Mouse (Mus musculus): ENCODE measurements at regions not wholly inside any gene's neighbourhood (a gene's known extent, or its start where the extent isn't known, plus 50 kb on each side); places are given as distances from the start of the nearest gene placed in this dataset.

DNA sequence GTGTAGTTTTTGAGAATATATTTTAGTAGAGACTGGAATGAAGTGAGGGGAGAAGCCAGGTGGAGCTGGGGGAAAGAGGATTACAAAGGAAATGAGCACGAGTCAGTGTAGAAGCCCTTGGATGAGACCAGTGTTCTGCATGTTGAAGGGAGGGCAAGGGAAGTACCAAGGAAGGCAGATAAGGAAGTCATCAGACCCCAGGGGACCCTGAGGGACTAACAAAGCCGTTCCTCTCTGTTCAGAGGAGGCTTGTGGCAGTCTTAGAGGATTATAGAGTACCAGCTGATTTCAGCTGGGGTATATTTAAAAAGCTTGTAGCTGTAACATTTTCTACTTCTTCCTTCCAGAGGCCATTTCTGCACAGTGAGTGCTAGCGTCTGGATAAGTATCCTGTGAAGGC is 56.7 kb upstream of the Igsf9b start:
- Histone ChIP-seq H3K9me3 (replicated peaks) (no peaks in the 10 kb centered on the region), H3K27ac (replicated peaks) (no peak overlapping the region), H3K4me1 (no peaks in the 10 kb centered on the region), H3K9ac (replicated peaks) (no peak overlapping the region), H3K4me2 (no peak overlapping the region), H3K27me3 (replicated peaks) (no peaks in the 10 kb centered on the region), H3K36me3 (no peaks in the 10 kb centered on the region), H3K4me3 (replicated peaks) (no peak overlapping the region)
- no peak for ATAC-seq (ENCODE audit: low FRiP score)
- WGBS: 38% methylated on average over 3 of the region's 3 CpGs

DNA sequence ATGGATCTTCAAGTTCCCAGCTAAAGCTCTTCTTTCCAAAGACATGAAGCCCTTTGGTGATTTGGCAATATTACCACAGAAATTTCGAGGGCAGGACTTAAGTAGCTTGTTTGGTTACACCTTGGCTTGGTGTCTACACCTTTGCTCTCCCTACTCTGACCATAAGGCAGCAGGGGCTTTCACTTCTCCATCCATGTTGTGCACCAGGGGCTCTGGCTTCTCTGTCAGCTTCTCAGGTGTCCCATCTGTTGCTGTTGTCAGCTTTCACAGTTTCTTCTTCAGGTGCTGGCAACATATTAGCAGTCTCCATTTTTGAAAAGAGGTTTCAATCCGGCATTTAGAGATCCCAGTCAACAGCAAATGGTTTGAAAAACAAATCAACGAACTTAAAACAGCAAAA is 58.1 kb upstream of the Igsf9b start:
- WGBS: 81% methylated on average over 3 of the region's 3 CpGs
- Histone ChIP-seq H3K27me3 (replicated peaks) (no peaks in the 10 kb centered on the region), H3K4me3 (replicated peaks) (no peak overlapping the region), H3K9ac (replicated peaks) (no peak overlapping the region), H3K9me3 (replicated peaks) (no peaks in the 10 kb centered on the region), H3K4me2 (no peak overlapping the region), H3K4me1 (no peaks in the 10 kb centered on the region), H3K27ac (replicated peaks) (no peak overlapping the region), H3K36me3 (no peaks in the 10 kb centered on the region)
- no peak for ATAC-seq (ENCODE audit: low FRiP score)

DNA sequence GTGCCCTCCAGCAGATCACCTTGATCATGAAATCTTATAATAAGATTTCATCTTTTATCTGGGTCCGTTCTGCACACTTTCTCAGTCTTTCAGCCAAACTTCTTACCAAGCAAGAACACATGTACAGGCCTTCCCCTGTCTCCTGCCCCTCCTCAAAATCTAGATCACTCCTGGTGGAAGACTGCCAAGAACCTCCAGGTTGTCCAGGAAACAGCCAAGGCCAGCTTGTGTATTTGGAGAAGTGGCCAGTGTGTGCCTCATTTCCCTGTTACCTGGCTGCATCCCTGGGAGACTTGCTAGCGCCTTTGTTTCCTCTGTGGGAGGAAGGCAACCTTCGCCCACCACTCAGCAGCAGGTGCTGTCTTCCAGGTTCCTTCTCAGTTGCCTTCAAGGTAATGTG is 58.5 kb upstream of the Igsf9b start:
- WGBS: 94% methylated on average over 3 of the region's 3 CpGs
- Histone ChIP-seq H3K36me3 (no peaks in the 10 kb centered on the region), H3K4me2 (no peak overlapping the region), H3K27ac (replicated peaks) (no peak overlapping the region), H3K4me1 (no peaks in the 10 kb centered on the region), H3K9me3 (replicated peaks) (no peaks in the 10 kb centered on the region), H3K27me3 (replicated peaks) (no peaks in the 10 kb centered on the region), H3K4me3 (replicated peaks) (no peak overlapping the region), H3K9ac (replicated peaks) (no peak overlapping the region)
- no peak for ATAC-seq (ENCODE audit: low FRiP score)

DNA sequence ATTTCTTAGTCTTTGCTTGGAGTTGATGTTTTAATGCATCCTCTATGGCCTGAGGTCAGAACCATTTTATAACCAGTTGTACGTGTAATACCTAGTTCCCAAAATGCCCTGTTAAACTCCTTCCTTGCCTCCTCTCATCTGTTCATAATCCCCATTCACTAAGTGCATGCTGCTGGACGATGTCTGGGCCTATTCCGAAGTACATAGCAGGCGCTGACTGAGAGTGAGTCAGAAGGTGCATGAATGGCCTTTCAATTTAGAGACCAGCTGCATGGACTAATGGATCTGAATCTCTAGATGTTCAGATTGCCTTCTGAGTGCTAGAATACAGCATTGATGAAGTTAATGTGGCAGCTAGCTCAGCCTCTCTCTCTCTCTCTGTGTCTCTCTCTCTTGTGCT is 66.3 kb upstream of the Igsf9b start:
- no peak for ATAC-seq (ENCODE audit: low FRiP score)
- Histone ChIP-seq H3K4me2 (no peak overlapping the region), H3K4me1 (no peaks in the 10 kb centered on the region), H3K27me3 (replicated peaks) (no peaks in the 10 kb centered on the region), H3K4me3 (replicated peaks) (no peak overlapping the region), H3K36me3 (no peaks in the 10 kb centered on the region), H3K27ac (replicated peaks) (no peak overlapping the region), H3K9me3 (replicated peaks) (no peaks in the 10 kb centered on the region), H3K9ac (replicated peaks) (no peak overlapping the region)
- WGBS: 57% methylated on average over 4 of the region's 4 CpGs

DNA sequence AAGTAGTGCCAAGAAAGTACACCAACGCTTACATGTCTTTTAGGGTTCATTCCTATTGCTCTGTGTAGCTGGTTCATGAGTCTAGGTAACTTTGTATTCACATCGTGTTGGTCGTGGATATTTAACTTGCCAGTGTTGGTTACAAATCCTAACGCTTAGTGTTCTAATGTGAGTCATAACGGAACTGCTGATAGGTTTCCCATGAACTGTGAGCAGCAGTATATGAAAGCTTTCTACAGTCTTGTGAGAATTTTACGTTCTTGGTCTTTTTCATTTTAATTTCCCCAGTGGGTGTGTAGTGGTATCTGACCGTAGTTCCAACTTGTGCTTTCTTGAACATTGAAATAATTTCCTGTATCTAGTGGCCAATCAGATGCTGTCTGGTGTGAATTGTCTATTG is 71.5 kb upstream of the Igsf9b start:
- H3K4me1 ChIP-seq: no peaks in the 10 kb centered on the region
- no peaks in the 10 kb centered on the region for H3K9me3 ChIP-seq (replicated peaks)
- H3K36me3 ChIP-seq: no peaks in the 10 kb centered on the region
- no peak overlapping the region for H3K4me3 ChIP-seq (replicated peaks)
- H3K27me3 ChIP-seq (replicated peaks): no peaks in the 10 kb centered on the region
- H3K27ac ChIP-seq (replicated peaks): no peak overlapping the region
- no peak overlapping the region for H3K4me2 ChIP-seq
- H3K9ac ChIP-seq (replicated peaks): no peak overlapping the region
- no peak for ATAC-seq (ENCODE audit: low FRiP score)
- WGBS: 92% methylated on average over 7 of the region's 7 CpGs

DNA sequence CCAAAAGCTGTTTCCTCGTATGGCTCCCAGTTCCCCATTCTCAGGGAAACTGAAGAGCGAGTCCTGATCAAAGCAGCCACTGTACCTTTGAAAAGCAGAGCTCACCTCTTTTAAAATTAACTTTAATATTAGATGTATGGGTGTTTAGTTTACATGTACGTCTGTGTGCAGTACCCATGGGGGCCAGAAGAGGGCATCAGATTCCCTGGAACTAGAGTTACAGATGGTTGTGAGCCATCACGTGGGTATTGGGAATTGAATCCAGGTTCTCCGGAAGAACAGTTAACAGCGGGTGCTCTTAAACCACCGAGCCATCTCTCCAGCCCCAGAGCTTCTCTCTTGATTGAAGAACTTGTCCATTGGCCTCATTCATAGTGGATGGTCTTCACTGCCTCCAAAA is 66.0 kb upstream of the Jam3 start:
- no peak for ATAC-seq (ENCODE audit: low FRiP score)
- H3K4me1 ChIP-seq: no peaks in the 10 kb centered on the region

DNA sequence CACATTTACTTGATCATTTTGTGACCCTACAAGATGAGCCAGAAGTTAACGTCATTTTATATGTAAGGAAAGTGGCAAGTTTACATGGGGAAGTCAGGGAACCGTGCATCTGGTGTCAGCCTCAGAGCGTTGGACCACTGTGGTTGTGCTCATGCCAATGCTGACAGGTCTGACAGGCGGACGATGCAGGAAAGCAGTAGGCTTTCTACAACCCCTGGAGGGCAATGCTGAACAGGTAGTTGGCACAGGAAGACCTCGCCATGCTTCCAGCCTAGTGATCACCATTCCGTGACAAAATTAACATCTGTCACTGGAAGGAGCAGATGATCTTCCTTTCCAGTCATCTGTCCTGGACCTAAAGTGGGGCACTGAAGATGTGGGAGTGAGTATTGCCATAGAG is 60.8 kb upstream of the Jam3 start:
- Histone ChIP-seq H3K9me3 (replicated peaks) (no peaks in the 10 kb centered on the region), H3K4me3 (replicated peaks) (no peak overlapping the region), H3K4me1 (no peaks in the 10 kb centered on the region; the same call in 1 of the 2 replicates), H3K9ac (replicated peaks) (no peak overlapping the region), H3K27ac (replicated peaks) (no peak overlapping the region), H3K27me3 (replicated peaks) (no peaks in the 10 kb centered on the region), H3K4me2 (no peak overlapping the region), H3K36me3 (no peaks in the 10 kb centered on the region)
- ATAC-seq (ENCODE audit: low FRiP score): no peak
- whole genome bisulfite sequencing: 80% methylated on average over 7 of the region's 7 CpGs

More for the DNA sequence above, 66.0 kb upstream of the Jam3 start:
- Histone ChIP-seq H3K27me3 (replicated peaks) (no peaks in the 10 kb centered on the region), H3K27ac (replicated peaks) (no peak overlapping the region), H3K9ac (replicated peaks) (no peak overlapping the region), H3K9me3 (replicated peaks) (no peaks in the 10 kb centered on the region), H3K4me2 (no peak overlapping the region), H3K36me3 (no peaks in the 10 kb centered on the region), H3K4me3 (replicated peaks) (no peak overlapping the region)
- WGBS: 83% methylated on average over 7 of the region's 7 CpGs

DNA sequence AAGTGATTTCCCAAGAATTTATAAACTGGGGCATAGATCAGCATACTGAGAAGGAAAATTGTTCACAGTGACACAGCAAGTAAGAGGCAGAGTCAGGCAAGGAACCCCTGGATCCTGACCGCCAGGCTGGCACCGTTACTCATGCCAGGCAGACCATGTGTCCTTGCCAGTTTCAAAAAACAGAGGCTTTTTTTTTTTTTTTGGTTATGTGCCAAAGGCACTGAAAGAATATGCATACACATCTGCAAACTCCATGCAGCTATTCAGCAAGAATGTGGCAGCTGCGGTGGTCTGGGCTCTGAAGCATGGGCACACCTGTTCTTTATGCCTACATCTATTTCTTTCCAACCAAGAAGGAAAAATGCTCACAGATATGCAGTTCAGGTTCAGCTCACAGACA is 58.8 kb upstream of the Jam3 start:
- no peak overlapping the region for H3K4me3 ChIP-seq (replicated peaks)
- no peak for ATAC-seq (ENCODE audit: low FRiP score)

DNA sequence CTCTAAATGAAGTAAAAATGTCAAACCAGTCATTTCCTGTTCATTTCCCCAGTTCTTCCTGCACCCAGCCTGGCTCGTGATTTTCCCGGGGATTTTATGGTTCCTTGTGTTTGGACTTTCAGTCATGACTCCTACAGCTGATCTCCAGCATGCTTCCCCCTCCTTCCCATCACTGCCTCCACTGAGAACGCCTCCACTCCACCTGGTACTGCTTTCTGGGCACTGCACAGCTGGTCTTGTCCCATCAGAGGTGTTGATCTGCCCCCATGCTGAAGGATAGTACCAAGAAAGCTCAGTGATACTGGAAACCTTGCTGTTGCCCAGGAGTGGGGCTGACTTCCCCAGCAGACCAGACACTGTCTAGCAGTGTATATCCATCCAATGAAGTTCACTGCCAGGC is 53.6 kb upstream of the Jam3 start:
- Histone ChIP-seq H3K27me3 (replicated peaks) (peaks cover 3% of the 10 kb centered on the region; the same call in 1 of the 2 replicates), H3K9ac (replicated peaks) (no peak overlapping the region), H3K4me2 (no peak overlapping the region), H3K27ac (replicated peaks) (no peak overlapping the region), H3K36me3 (no peaks in the 10 kb centered on the region), H3K4me3 (replicated peaks) (no peak overlapping the region), H3K4me1 (peaks cover 11% of the 10 kb centered on the region), H3K9me3 (replicated peaks) (no peaks in the 10 kb centered on the region)
- 80% methylated on average over 3 of the region's 3 CpGs for WGBS
- ATAC-seq (ENCODE audit: low FRiP score): no peak

More for the DNA sequence above, 58.8 kb upstream of the Jam3 start:
- Histone ChIP-seq H3K27ac (replicated peaks) (peak overlapping the region; percentile 25; the same call in 1 of the 2 replicates), H3K36me3 (no peaks in the 10 kb centered on the region), H3K9ac (replicated peaks) (no peak overlapping the region), H3K27me3 (replicated peaks) (no peaks in the 10 kb centered on the region), H3K4me2 (no peak overlapping the region), H3K9me3 (replicated peaks) (no peaks in the 10 kb centered on the region), H3K4me1 (no peaks in the 10 kb centered on the region; the same call in 1 of the 2 replicates)
- 57% methylated on average over 3 of the region's 3 CpGs for WGBS
